Mouse (Mus musculus) urinary bladder, postnatal 25 days (tissue): ENCODE data around the gene Lipt1.

Experiments
- DNase-seq: peaks from one replicate; pipeline ENCODE4 v3.0.0; 2022; ENCODE audit warnings: low spot score

Gene Lipt1

DNA sequence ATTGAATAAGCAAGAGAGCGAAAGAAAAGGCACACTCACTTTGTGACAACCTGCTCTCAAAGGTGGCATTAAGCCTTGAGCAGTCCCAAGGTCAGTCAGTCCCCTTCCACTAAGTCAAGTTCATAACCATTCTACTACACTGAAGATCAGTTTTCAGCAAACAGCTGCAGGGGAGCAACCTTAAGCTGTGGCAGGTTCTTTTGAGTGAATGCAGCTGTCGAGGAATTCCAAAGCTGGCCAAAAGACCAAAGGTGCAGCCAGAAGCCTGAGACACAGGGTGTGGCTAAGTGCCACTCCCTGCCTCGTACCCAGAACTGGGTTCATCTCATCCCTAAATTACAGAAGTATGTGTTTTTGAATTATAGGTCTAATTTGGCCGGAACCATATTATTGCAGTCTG is 28.3 kb downstream of the Lipt1 start:
- DNase-seq: no peak

DNA sequence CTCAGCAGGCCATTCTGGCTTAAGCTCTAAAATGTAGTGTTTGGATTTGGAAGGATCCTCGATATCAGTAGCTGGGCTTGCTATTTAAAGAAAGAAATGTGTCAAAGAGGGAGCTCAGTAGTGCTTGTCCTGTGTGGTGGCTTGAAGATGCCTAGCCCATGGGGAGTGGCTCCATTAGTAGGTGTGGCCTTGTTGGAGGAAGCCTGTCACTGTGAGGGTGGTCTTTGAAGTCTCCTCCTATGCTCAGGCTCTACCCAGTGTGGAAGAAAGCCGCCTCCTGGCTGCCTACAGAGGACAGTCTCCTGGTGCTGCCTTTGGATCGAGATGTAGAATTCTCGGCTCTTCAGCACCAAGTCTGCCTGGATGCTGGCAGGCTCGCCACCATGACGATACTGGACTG is 28.8 kb downstream of the Lipt1 start:
- DNase-seq: no peak

DNA sequence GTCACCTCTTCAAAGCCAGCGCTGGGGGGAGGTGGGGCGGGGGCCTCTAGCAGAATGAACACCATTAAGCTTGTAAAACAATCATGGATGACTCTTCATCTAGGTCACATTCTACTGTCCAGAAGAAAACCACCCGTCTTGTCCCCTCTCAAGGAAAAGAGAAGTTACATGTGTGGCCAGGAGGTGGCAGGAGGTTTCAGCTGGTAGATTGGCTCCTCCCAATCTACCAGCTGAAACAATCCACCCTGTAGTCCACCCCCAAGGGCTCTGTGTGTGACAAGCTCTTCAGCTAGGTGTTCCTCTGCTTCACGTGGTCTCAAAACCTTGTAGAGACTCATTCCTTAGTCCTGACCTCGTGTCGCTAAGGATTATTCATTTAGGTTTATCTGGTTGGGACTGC is 31.6 kb downstream of the Lipt1 start:
- DNase-seq: peak; percentile 10

DNA sequence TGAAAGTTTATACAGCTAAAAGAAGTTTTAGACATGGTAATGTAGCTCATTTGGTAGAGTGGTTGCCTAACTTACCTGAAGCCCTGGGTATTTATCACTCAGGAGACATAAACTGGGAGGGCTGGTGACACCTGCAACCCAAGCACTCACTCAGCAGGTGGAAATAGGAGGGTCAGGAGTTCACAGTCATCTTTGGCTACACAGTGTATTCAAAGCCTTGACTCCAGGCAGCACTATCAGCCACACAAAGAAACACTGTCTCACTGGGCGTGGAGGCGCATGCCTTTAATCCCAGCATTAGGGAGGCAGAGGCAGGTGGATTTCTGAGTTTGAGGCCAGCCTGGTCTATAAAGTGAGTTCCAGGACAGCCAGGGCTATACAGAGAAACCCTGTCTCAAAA is 41.2 kb downstream of the Lipt1 start:
- DNase-seq: no peak

DNA sequence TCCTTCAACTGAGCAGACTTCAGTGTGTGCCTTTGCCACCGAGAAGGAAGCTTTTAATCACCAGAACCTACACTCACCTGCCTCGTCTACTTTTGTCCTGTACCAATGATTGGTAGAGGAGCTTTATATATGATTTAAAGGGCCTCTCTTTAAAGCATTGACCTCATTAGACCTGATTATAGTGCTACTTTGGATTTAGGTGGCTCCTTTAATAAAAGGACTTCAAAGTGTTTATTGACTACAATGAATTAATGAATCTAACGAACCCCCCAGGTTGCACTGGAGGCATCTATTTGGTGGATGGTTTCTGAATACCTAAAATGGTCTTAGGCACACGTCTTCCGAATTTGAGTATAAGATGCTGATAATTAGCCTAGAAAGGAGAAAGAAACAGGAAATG is 44.9 kb downstream of the Lipt1 start, which contains the start of gene Lyg2:
TSS of gene Lyg2 (minus strand) at position 101 of the 400 bp plus-strand sequence.
- no peak for DNase-seq

DNA sequence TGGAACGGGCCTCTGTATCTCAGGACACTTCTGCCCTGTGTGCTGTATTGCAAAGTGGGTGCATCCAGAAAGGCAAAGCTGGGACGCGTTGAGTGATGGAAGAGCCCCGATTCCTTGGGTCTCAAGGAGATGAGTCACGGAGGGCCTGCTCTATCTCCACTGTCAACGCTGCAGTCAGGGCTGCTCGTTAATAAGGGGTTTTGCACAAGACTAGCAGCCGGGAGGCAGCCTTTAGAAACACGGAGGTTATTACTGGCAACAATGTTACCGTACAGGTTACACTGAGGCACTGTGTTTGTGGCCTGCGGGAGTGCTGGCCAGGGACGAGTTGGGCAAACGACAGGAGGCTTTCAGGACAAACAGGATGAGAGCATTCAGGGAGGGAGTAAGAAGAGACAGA is 46.1 kb downstream of the Lipt1 start:
- no peak for DNase-seq

DNA sequence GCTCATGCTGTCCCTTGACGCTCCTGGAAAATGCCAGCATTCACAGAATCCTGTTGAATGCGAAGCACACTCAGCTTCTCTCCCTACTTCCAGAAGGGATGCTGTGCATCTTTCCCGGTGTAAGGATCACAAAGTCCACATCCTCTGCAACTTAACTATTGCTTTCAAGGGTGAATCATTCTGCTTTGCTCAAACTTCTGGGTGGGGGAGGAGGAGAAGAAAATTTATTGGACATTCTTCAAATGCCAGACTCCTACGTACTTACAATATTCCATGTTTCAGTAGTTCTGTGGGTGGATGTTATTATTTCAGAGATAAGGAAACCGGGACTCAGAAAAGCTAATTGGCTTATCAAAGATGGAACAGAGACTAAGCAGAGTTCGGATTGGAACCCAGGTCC is 46.6 kb downstream of the Lipt1 start:
- DNase-seq: no peak

DNA sequence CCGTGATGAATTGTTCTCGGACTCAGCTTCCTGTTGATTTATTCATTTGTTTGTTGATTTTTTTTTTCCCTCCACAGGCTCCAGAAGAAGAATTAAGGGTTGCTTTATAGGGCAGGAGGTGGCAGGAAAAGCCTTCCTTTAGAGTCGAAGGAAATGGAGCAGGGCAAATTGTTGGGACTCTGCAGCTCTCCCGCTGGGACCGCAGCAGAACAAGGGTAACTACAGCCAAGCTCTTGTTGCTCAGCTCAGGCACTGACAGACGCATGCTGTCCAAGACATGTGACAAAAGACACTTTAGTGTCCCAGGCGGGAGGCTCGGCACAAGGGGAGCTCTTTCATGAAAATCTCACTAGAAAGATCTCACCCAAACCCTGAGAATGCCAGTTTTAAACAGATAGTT is 51.0 kb downstream of the Lipt1 start:
- no peak for DNase-seq
